Mouse (Mus musculus) ovary, postnatal 10 days (tissue): ENCODE data around the gene CK137956.

Experiments used
- DNase-seq: peaks from one replicate; pipeline ENCODE4 v3.0.0; 2022; ENCODE audit warnings: low spot score

The CK137956 gene

DNA sequence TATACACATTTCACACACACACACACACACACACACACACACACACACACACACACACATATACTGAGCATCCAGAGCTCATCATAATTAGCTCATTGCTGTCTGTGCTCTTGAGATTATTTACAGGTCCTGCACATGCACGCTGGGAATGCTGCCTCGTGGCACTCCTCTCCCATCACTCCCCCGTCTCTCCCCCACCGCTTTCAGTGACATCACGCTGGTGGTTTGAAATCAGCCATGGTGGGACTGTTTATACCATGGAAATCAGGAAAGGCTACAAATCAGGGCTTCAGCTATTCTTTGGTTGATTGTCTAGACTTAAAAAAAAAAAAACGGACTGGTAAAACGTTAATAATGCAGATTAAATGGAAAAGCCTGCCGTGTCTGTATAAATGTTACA, 63.6 kb downstream of the CK137956 start:
- no peak for DNase-seq

DNA sequence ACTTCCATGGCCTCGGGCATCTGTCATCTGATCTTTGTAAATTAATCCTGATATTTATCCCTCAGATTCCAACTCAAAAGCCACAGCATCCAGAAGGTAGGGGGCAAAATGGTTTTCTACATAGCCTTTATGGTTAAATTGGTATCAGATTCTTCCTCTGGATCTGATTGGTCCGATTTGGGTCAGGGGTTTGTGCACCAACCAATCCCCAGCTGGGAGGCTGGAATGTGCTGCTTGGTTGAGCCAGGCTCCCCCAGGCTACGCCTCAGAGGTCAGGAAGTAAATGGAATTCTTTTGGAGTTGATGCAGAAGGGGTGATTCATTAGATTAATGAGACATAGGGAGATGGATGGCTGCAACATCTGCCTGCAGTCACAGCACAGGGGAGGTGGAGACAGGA, 66.8 kb downstream of the CK137956 start:
- no peak for DNase-seq

DNA sequence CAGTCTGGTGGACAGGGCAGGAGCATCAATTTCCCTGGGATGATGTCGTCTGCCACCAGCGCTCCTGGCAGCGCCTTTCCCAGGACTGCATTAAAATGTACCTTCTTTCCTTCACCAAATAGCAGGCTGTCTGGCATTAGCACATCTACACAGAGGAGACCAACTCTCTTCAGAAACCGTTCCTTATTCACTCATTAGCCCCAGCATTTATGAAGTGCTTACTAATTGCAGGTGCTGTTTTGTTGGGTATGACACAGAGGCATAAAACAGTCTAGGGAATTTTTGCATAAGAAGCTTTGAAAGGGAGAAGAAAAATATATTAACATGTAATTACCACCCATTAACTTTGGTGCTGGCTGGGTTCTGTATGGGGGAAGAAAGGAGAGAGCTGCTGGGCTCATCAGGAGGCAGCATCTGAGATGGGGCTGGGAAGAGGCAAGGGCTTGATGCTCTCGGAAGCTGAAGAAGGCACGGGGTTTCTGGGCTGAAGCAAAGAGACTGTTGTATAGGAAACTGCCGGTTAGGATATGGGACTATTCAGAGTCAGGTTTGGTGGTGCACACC, 69.8 kb downstream of the CK137956 start:
- no peak for DNase-seq

DNA sequence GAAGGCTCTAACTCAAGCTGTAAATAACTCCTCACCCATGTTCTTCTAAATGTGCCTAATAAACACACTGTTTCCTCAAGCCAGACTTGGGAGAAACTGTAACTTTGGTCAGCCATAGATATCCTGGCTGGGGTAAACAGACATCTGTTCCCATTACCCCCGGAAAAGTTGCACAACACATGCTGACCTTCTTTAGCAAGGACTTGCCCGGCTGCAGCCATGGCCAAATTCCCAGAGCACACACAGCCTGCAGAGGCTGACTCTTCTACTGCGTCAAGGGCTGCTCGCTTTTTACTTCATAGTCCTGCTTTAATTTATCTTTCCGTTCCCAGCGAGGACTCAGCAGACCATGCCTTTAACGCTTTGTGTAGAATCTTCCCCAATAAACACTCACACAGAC, 81.7 kb downstream of the CK137956 start:
- DNase-seq = no peak

DNA sequence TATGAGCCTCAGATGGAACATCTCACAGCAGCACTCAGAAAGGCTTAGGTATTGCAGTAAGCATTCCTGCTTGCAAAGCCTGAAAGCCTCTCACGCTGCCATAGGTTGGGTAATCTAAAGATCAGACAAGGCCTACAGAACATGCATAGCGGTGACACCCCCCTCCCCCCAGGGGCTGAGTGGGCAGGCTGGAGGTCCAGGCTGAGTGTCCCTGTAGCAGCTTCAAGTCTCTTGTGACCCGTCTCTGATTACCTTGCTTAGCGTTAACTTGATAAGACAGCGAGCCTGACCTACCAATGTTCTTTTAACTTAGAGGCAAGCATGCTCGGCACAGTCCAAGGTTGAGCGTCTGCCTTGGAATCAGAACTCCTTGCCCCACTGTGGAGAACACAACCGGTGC, 91.8 kb downstream of the CK137956 start:
- DNase-seq = no peak
